In genomic region chr7:101834903-101835302, GRCm38 (mm10) we compare ENCODE assay signal across 11 mouse cellular contexts. TPM values are rescaled to one million over a fixed set of nuclear protein-coding genes. Genes with fewer than 3 reads are reported as not detected.
A peak's percentile ranks its signal among the peaks of the same experiment; 100 is the strongest.
DNase-seq lines count a peak whose midpoint lies in the region; ATAC-seq and TF ChIP-seq lines count a peak whose summit lies in the region.
"Had no signal": no experiment of that assay in that cellular context is flagged by ENCODE, and none has a peak within 500 bp of the region (broad histone marks: within the 10 kb centered on the region; RNA-seq: fewer than 3 reads in every experiment).

No protein-coding gene starts in this region.

- no peak for TF ChIP-seq CTCF in liver, postnatal 0 days (IDR thresholded peaks at IDR 0.05; ENCODE audit: low read depth)

- no peaks in the 10 kb centered on the region for H3K9me3 ChIP-seq in liver, embryonic 12.5 days (replicated peaks)
- H3K9me3 ChIP-seq in liver, postnatal 0 days (ENCODE audit: low read length): no peaks in the 10 kb centered on the region
- no peaks in the 10 kb centered on the region for H3K9me3 ChIP-seq in forebrain, embryonic 11.5 days (ENCODE audit: control insufficient read depth, low read length)
- H3K9me3 ChIP-seq in intestine, embryonic 15.5 days: no peaks in the 10 kb centered on the region
- H3K9me3 ChIP-seq in stomach, embryonic 14.5 days (ENCODE audit: control insufficient read depth, low read depth, low read length): no peaks in the 10 kb centered on the region

- H3K27me3 ChIP-seq in liver, embryonic 12.5 days (replicated peaks): peaks cover 51% of the 10 kb centered on the region
- H3K27me3 ChIP-seq in liver, postnatal 0 days (ENCODE audit: insufficient read depth, low read length): peaks cover 26% of the 10 kb centered on the region
- no peaks in the 10 kb centered on the region for H3K27me3 ChIP-seq in forebrain, embryonic 11.5 days (ENCODE audit: control insufficient read depth, insufficient read depth, low read length)
- no peaks in the 10 kb centered on the region for H3K27me3 ChIP-seq in intestine, embryonic 15.5 days (replicated peaks)
- H3K27me3 ChIP-seq in stomach, embryonic 14.5 days (ENCODE audit: control insufficient read depth, insufficient read depth, low read length): no peaks in the 10 kb centered on the region
- H3K27me3 ChIP-seq: Patski had no signal

- peaks cover 37% of the 10 kb centered on the region for H3K36me3 ChIP-seq in liver, embryonic 12.5 days
- peaks cover 23% of the 10 kb centered on the region for H3K36me3 ChIP-seq in liver, postnatal 0 days (replicated peaks; ENCODE audit: insufficient read depth, low read length)
- peaks cover 20% of the 10 kb centered on the region; the same call in 1 of the 2 replicates for H3K36me3 ChIP-seq in forebrain, embryonic 11.5 days (ENCODE audit: control insufficient read depth, insufficient read depth, low read length)
- H3K36me3 ChIP-seq in intestine, embryonic 15.5 days: peaks cover 35% of the 10 kb centered on the region
- peaks cover 40% of the 10 kb centered on the region for H3K36me3 ChIP-seq in stomach, embryonic 14.5 days (ENCODE audit: control insufficient read depth, insufficient read depth, low read length)

- peaks cover 31% of the 10 kb centered on the region for H3K4me1 ChIP-seq in liver, embryonic 12.5 days
- peaks cover 5% of the 10 kb centered on the region; the same call in 1 of the 2 replicates for H3K4me1 ChIP-seq in liver, postnatal 0 days (ENCODE audit: insufficient read depth)
- peaks cover 20% of the 10 kb centered on the region for H3K4me1 ChIP-seq in forebrain, embryonic 11.5 days (replicated peaks; ENCODE audit: control insufficient read depth, insufficient read depth, low read length)
- H3K4me1 ChIP-seq in intestine, embryonic 15.5 days (replicated peaks): peaks cover 30% of the 10 kb centered on the region
- peaks cover 17% of the 10 kb centered on the region for H3K4me1 ChIP-seq in stomach, embryonic 14.5 days (ENCODE audit: control insufficient read depth, insufficient read depth, low read length)

- H3K9ac ChIP-seq in liver, embryonic 12.5 days: no peak overlapping the region
- H3K9ac ChIP-seq in liver, postnatal 0 days (replicated peaks): no peak overlapping the region
- no peak overlapping the region; the same call in 1 of the 2 replicates for H3K9ac ChIP-seq in forebrain, embryonic 11.5 days (ENCODE audit: low read length)
- 0 out of 2 replicates have a peak overlapping the region, but pooled peaks have one; percentile 99 for H3K9ac ChIP-seq in intestine, embryonic 15.5 days
- H3K9ac ChIP-seq in stomach, embryonic 14.5 days (replicated peaks; ENCODE audit: low read depth, low read length): no peak overlapping the region

- H3K4me2 ChIP-seq in liver, embryonic 12.5 days: peak overlapping the region; percentile 88; the same call in 1 of the 2 replicates
- H3K4me2 ChIP-seq in liver, postnatal 0 days (ENCODE audit: low read depth, low read length): no peak overlapping the region
- peak overlapping the region; percentile 96; the same call in 1 of the 2 replicates for H3K4me2 ChIP-seq in forebrain, embryonic 11.5 days (ENCODE audit: low read depth, low read length, severe bottlenecking)
- H3K4me2 ChIP-seq in intestine, embryonic 15.5 days (replicated peaks): peak overlapping the region; percentile 77
- peak overlapping the region; percentile 57 for H3K4me2 ChIP-seq in stomach, embryonic 14.5 days (replicated peaks; ENCODE audit: low read depth, low read length)

- no peak overlapping the region for H3K27ac ChIP-seq in liver, embryonic 12.5 days
- H3K27ac ChIP-seq in liver, postnatal 0 days (ENCODE audit: low read depth): no peak overlapping the region
- no peak overlapping the region; the same call in 1 of the 2 replicates for H3K27ac ChIP-seq in forebrain, embryonic 11.5 days (ENCODE audit: low read depth, low read length)
- H3K27ac ChIP-seq in intestine, embryonic 15.5 days: no peak overlapping the region
- H3K27ac ChIP-seq in stomach, embryonic 14.5 days (ENCODE audit: low read length): no peak overlapping the region

- ATAC-seq in liver, embryonic 12.5 days: no peak
- ATAC-seq in liver, postnatal 0 days: no peak
- no peak for ATAC-seq in forebrain, embryonic 11.5 days (replicated peaks; ENCODE audit: low FRiP score)
- no peak for ATAC-seq in intestine, embryonic 15.5 days
- no peak for ATAC-seq in stomach, embryonic 14.5 days (ENCODE audit: insufficient number of reproducible peaks, insufficient read depth, low FRiP score, low read depth)
- ATAC-seq: Patski had no signal

- no peak for DNase-seq in liver, postnatal 0 days
- no peak for DNase-seq in forebrain, embryonic 11.5 days (ENCODE audit: low spot score)
- no peak for DNase-seq in urinary bladder, postnatal 10 days (ENCODE audit: low spot score)
- no peak for DNase-seq in left cerebral cortex, postnatal 36 days (ENCODE audit: low spot score in 2 of 2)
- DNase-seq: kidney, postnatal 4 days; lung, adult 18-20 months; thymus, adult 18-20 months had no signal

- WGBS in liver, embryonic 12.5 days (ENCODE audit: insufficient replicate concordance): 63% methylated on average over 3 of the region's 3 CpGs
- WGBS in liver, postnatal 0 days (ENCODE audit: insufficient replicate concordance): 71% methylated on average over 3 of the region's 3 CpGs
- WGBS in forebrain, embryonic 11.5 days: 74% methylated on average over 3 of the region's 3 CpGs
- 52% methylated on average over 3 of the region's 3 CpGs for WGBS in intestine, embryonic 15.5 days
- WGBS in stomach, embryonic 14.5 days: 45% methylated on average over 3 of the region's 3 CpGs

- intact Hi-C loops in left cerebral cortex, postnatal 36 days (cut with DNase I): loop anchor here (5.0 kb wide), 2 partner anchors 62 to 168 kb away; no protein-coding TSS in a partner anchor

- H3K4me3 ChIP-seq in liver, embryonic 12.5 days: no peak overlapping the region
- no peak overlapping the region for H3K4me3 ChIP-seq in liver, postnatal 0 days (ENCODE audit: low read depth, low read length)
- peak overlapping the region; percentile 87 for H3K4me3 ChIP-seq in forebrain, embryonic 11.5 days (ENCODE audit: low read depth, low read length)
- no peak overlapping the region for H3K4me3 ChIP-seq in intestine, embryonic 15.5 days (replicated peaks)
- H3K4me3 ChIP-seq in stomach, embryonic 14.5 days (ENCODE audit: low read depth, low read length): peak overlapping the region; percentile 94; the same call in 1 of the 2 replicates

- TF ChIP-seq EP300 in liver, postnatal 0 days (IDR thresholded peaks at IDR 0.05; ENCODE audit: low read depth): no peak

RNA-seq across cellular contexts. Expression of gene Inppl1, which starts 3.1 kb away (rescaled TPM):
- 6.9 and 7.4 TPM in 2 replicates for polyA plus RNA-seq in liver, embryonic 12.5 days (2016; fragmentation: Nextera tagmentation; extraction: Ambion mirVana)
- 5.0 TPM in 2 replicates for polyA plus RNA-seq in liver, postnatal 0 days (2015; fragmentation: Nextera tagmentation; extraction: Ambion mirVana)
- 46.0 and 46.3 TPM in 2 replicates for polyA plus RNA-seq in forebrain, embryonic 11.5 days (2014; fragmentation: Nextera tagmentation; extraction: Ambion mirVana)
- polyA plus RNA-seq in intestine, embryonic 15.5 days (2015; fragmentation: Nextera tagmentation; extraction: Ambion mirVana): 34.9 and 35.4 TPM in 2 replicates
- polyA plus RNA-seq in stomach, embryonic 14.5 days (2014; fragmentation: Nextera tagmentation; extraction: Ambion mirVana): 20.5 and 21.6 TPM in 2 replicates
- 10 to 100 TPM; 33.2 to 37.5 TPM for total RNA-seq in left cerebral cortex, postnatal 36 days (2021)

RNA-seq across cellular contexts. Expression of gene Phox2a, which starts 16.8 kb away (rescaled TPM):
- polyA plus RNA-seq in liver, embryonic 12.5 days (2016; fragmentation: Nextera tagmentation; extraction: Ambion mirVana): 0.07 and 0.08 TPM in 2 replicates
- not detected in 2 replicates for polyA plus RNA-seq in liver, postnatal 0 days (2015; fragmentation: Nextera tagmentation; extraction: Ambion mirVana)
- 0.12 and 0.44 TPM in 2 replicates for polyA plus RNA-seq in forebrain, embryonic 11.5 days (2014; fragmentation: Nextera tagmentation; extraction: Ambion mirVana)
- 3.4 and 4.2 TPM in 2 replicates for polyA plus RNA-seq in intestine, embryonic 15.5 days (2015; fragmentation: Nextera tagmentation; extraction: Ambion mirVana)
- 9.9 and 11.9 TPM in 2 replicates for polyA plus RNA-seq in stomach, embryonic 14.5 days (2014; fragmentation: Nextera tagmentation; extraction: Ambion mirVana)
- total RNA-seq in left cerebral cortex, postnatal 36 days (2021): not detected
- polyA plus RNA-seq: Patski had no signal

RNA-seq across cellular contexts. Expression of gene Folr2, which starts 22.1 kb away (rescaled TPM):
- polyA plus RNA-seq in liver, embryonic 12.5 days (2016; fragmentation: Nextera tagmentation; extraction: Ambion mirVana): 3.0 and 3.2 TPM in 2 replicates
- polyA plus RNA-seq in liver, postnatal 0 days (2015; fragmentation: Nextera tagmentation; extraction: Ambion mirVana): 8.2 and 9.0 TPM in 2 replicates
- 0.94 and 1.1 TPM in 2 replicates for polyA plus RNA-seq in forebrain, embryonic 11.5 days (2014; fragmentation: Nextera tagmentation; extraction: Ambion mirVana)
- 2.3 and 2.9 TPM in 2 replicates for polyA plus RNA-seq in intestine, embryonic 15.5 days (2015; fragmentation: Nextera tagmentation; extraction: Ambion mirVana)
- polyA plus RNA-seq in stomach, embryonic 14.5 days (2014; fragmentation: Nextera tagmentation; extraction: Ambion mirVana): 1.6 and 3.4 TPM in 2 replicates
- total RNA-seq in left cerebral cortex, postnatal 36 days (2021): under 1 TPM in 1 of 2 experiments, not detected in 1; 0.39 TPM
- polyA plus RNA-seq: Patski had no signal

RNA-seq across cellular contexts. Expression of gene Anapc15, which starts 28.6 kb away (rescaled TPM):
- 72.0 and 82.2 TPM in 2 replicates for polyA plus RNA-seq in liver, embryonic 12.5 days (2016; fragmentation: Nextera tagmentation; extraction: Ambion mirVana)
- polyA plus RNA-seq in liver, postnatal 0 days (2015; fragmentation: Nextera tagmentation; extraction: Ambion mirVana): 23.8 and 28.5 TPM in 2 replicates
- 102 and 103 TPM in 2 replicates for polyA plus RNA-seq in forebrain, embryonic 11.5 days (2014; fragmentation: Nextera tagmentation; extraction: Ambion mirVana)
- 71.5 and 74.7 TPM in 2 replicates for polyA plus RNA-seq in intestine, embryonic 15.5 days (2015; fragmentation: Nextera tagmentation; extraction: Ambion mirVana)
- 72.0 and 74.3 TPM in 2 replicates for polyA plus RNA-seq in stomach, embryonic 14.5 days (2014; fragmentation: Nextera tagmentation; extraction: Ambion mirVana)
- total RNA-seq in left cerebral cortex, postnatal 36 days (2021): 10 to 100 TPM; 31.0 to 31.7 TPM

RNA-seq across cellular contexts. Expression of gene Folr1, which starts 35.7 kb away (rescaled TPM):
- 0.50 and 0.70 TPM in 2 replicates for polyA plus RNA-seq in liver, embryonic 12.5 days (2016; fragmentation: Nextera tagmentation; extraction: Ambion mirVana)
- polyA plus RNA-seq in liver, postnatal 0 days (2015; fragmentation: Nextera tagmentation; extraction: Ambion mirVana): 0.63 and 0.92 TPM in 2 replicates
- polyA plus RNA-seq in forebrain, embryonic 11.5 days (2014; fragmentation: Nextera tagmentation; extraction: Ambion mirVana): 10.5 and 11.4 TPM in 2 replicates
- 121 and 149 TPM in 2 replicates for polyA plus RNA-seq in intestine, embryonic 15.5 days (2015; fragmentation: Nextera tagmentation; extraction: Ambion mirVana)
- polyA plus RNA-seq in stomach, embryonic 14.5 days (2014; fragmentation: Nextera tagmentation; extraction: Ambion mirVana): 1.1 and 1.9 TPM in 2 replicates
- 1 to 10 TPM; 1.0 to 1.2 TPM for total RNA-seq in left cerebral cortex, postnatal 36 days (2021)

Comparison
In these comparisons a context has a peak if more than half of its experiments do, and no peak if none do; other contexts are left out.
1. H3K4me3 ChIP-seq: peak in forebrain, embryonic 11.5 days (single experiment) and stomach, embryonic 14.5 days (single experiment); none in liver, embryonic 12.5 days (single experiment), liver, postnatal 0 days (single experiment) and intestine, embryonic 15.5 days (single experiment).